27 mouse cellular contexts compared by ENCODE assay signal in the genomic region with DNA sequence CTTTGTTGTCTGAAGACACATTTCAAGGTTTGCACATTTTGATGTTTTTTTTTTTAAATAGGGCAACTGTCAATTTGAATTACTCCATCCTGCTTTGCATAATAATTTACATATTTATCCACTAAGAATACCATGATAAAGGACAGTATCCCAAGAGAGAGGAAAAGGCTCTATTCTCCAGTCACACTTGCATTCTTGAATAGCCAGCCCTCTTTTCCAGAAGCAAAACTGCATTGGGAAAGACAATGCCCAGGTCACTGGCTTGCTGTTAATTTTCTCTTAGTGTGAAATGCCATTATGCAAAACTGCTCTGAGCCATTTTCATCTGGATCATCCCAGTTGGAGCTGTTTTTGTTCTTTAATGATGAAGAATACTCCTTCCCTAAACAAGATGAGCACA.
DNase-seq lines count a peak whose midpoint lies in the region; ATAC-seq and TF ChIP-seq lines count a peak whose summit lies in the region.
"Had no signal": no experiment of that assay in that cellular context is flagged by ENCODE, and none has a peak within 500 bp of the region (broad histone marks: within the 10 kb centered on the region; RNA-seq: fewer than 3 reads in every experiment).

No protein-coding gene starts in this region.

- H3K4me3 ChIP-seq in hindbrain, embryonic 11.5 days (ENCODE audit: low read depth, low read length), result no peak overlapping the region
- no peak overlapping the region for H3K4me3 ChIP-seq in hindbrain, embryonic 10.5 days
- H3K4me3 ChIP-seq in midbrain, embryonic 13.5 days (replicated peaks), result no peak overlapping the region
- no peak overlapping the region for H3K4me3 ChIP-seq in midbrain, embryonic 16.5 days (ENCODE audit: low read depth, low read length)
- H3K4me3 ChIP-seq in CH12.LX (replicated peaks in 1 of 3; ENCODE audit: low read depth in 2 of 3, low read length in 2 of 3, poor library complexity in 1 of 3), result no peak overlapping the region
- no peak overlapping the region for H3K4me3 ChIP-seq in hindbrain, embryonic 14.5 days (replicated peaks; ENCODE audit: low read length)
- no peak overlapping the region for H3K4me3 ChIP-seq in kidney, embryonic 15.5 days (replicated peaks)
- H3K4me3 ChIP-seq: embryonic facial prominence, embryonic 10.5 days; embryonic facial prominence, embryonic 13.5 days; erythroblast, embryonic 14.5 days; forebrain, embryonic 12.5 days; forebrain, embryonic 15.5 days; heart, embryonic 12.5 days; heart, embryonic 15.5 days; hindbrain, embryonic 15.5 days had no signal

- in situ Hi-C loops in CH12.LX (cut with MboI; ENCODE audit: low pct_ligation_motif_present, low pct_unique_long_range_greater_than_20kb, low sequenced_read_pairs), result no loop called here

- no peak for TF ChIP-seq POLR2A in CH12.LX (IDR thresholded peaks at IDR 0.05; ENCODE audit: low read depth, low read length)

- TF ChIP-seq EP300 in CH12.LX (IDR thresholded peaks at IDR 0.05; ENCODE audit: low read length), result no peak

- no peak overlapping the region for H3K4me2 ChIP-seq in hindbrain, embryonic 11.5 days (replicated peaks; ENCODE audit: low read depth, low read length)
- H3K4me2 ChIP-seq in midbrain, embryonic 13.5 days (replicated peaks), result no peak overlapping the region
- H3K4me2 ChIP-seq in midbrain, embryonic 16.5 days (ENCODE audit: low read length), result no peak overlapping the region
- H3K4me2 ChIP-seq in CH12.LX (ENCODE audit: insufficient read depth, low read depth, poor library complexity, severe bottlenecking), result peak overlapping the region; percentile 9; the same call in 1 of the 2 replicates
- H3K4me2 ChIP-seq in hindbrain, embryonic 14.5 days (replicated peaks), result no peak overlapping the region
- H3K4me2 ChIP-seq in kidney, embryonic 15.5 days, result no peak overlapping the region
- H3K4me2 ChIP-seq: embryonic facial prominence, embryonic 13.5 days; forebrain, embryonic 12.5 days; forebrain, embryonic 15.5 days; heart, embryonic 12.5 days; heart, embryonic 15.5 days; hindbrain, embryonic 15.5 days had no signal

- H3K9ac ChIP-seq in hindbrain, embryonic 11.5 days (ENCODE audit: low read depth, low read length), result no peak overlapping the region
- H3K9ac ChIP-seq in midbrain, embryonic 13.5 days (replicated peaks), result no peak overlapping the region
- H3K9ac ChIP-seq in midbrain, embryonic 16.5 days (ENCODE audit: low read depth, low read length), result no peak overlapping the region
- no peak overlapping the region for H3K9ac ChIP-seq in CH12.LX (ENCODE audit: insufficient read depth, low read depth)
- no peak overlapping the region for H3K9ac ChIP-seq in hindbrain, embryonic 14.5 days
- H3K9ac ChIP-seq in kidney, embryonic 15.5 days, result no peak overlapping the region
- H3K9ac ChIP-seq: embryonic facial prominence, embryonic 13.5 days; forebrain, embryonic 12.5 days; forebrain, embryonic 15.5 days; heart, embryonic 12.5 days; heart, embryonic 15.5 days; hindbrain, embryonic 15.5 days had no signal

- dilution Hi-C loops in CH12.LX (cut with MboI; ENCODE audit: extremely low pct_ligation_motif_present, extremely low pct_unique_long_range_greater_than_20kb, low sequenced_read_pairs), result no loop called here

- H3K9me3 ChIP-seq in hindbrain, embryonic 11.5 days (ENCODE audit: control insufficient read depth, low read length), result no peaks in the 10 kb centered on the region
- H3K9me3 ChIP-seq in hindbrain, embryonic 10.5 days, result no peaks in the 10 kb centered on the region
- no peaks in the 10 kb centered on the region for H3K9me3 ChIP-seq in midbrain, embryonic 13.5 days
- H3K9me3 ChIP-seq in midbrain, embryonic 16.5 days (replicated peaks; ENCODE audit: control insufficient read depth, low read length, poor library complexity, severe bottlenecking), result no peaks in the 10 kb centered on the region
- H3K9me3 ChIP-seq in CH12.LX (replicated peaks; ENCODE audit: low read length), result no peaks in the 10 kb centered on the region
- H3K9me3 ChIP-seq in hindbrain, embryonic 14.5 days (ENCODE audit: control insufficient read depth, low read length), result no peaks in the 10 kb centered on the region
- no peaks in the 10 kb centered on the region for H3K9me3 ChIP-seq in kidney, embryonic 15.5 days (replicated peaks)
- H3K9me3 ChIP-seq: embryonic facial prominence, embryonic 10.5 days; embryonic facial prominence, embryonic 13.5 days; forebrain, embryonic 12.5 days; forebrain, embryonic 15.5 days; heart, embryonic 12.5 days; heart, embryonic 15.5 days; hindbrain, embryonic 15.5 days had no signal

- H3K79me2 ChIP-seq in CH12.LX (replicated peaks; ENCODE audit: control insufficient read depth, extremely low read depth, insufficient read depth, poor library complexity, severe bottlenecking), result no peaks in the 10 kb centered on the region

- TF ChIP-seq CTCF in CH12.LX (conservative IDR thresholded peaks at IDR 0.05 in 1 of 2, IDR thresholded peaks at IDR 0.05 in 1 of 2; ENCODE audit: low read depth in 2 of 2, low read length in 2 of 2), result no peak

- TF ChIP-seq RAD21 in CH12.LX (IDR thresholded peaks at IDR 0.05; ENCODE audit: low read depth, low read length), result no peak

- ATAC-seq in hindbrain, embryonic 11.5 days (ENCODE audit: low FRiP score), result no peak
- peak; percentile 55 for ATAC-seq in midbrain, embryonic 13.5 days
- no peak for ATAC-seq in midbrain, embryonic 16.5 days
- no peak for ATAC-seq in hindbrain, embryonic 14.5 days (ENCODE audit: low FRiP score)
- ATAC-seq in kidney, embryonic 15.5 days (replicated peaks; ENCODE audit: low FRiP score), result no peak
- ATAC-seq: forebrain, embryonic 15.5 days; inflammation-experienced regulatory T-cells, adult 6 months had no signal

- DNase-seq in hindbrain, embryonic 11.5 days (ENCODE audit: low spot score), result no peak
- DNase-seq in hindbrain, embryonic 10.5 days (ENCODE audit: low spot score), result no peak
- no peak for DNase-seq in CH12.LX (ENCODE audit: extremely low read depth)
- DNase-seq in hindbrain, embryonic 14.5 days (ENCODE audit: low spot score), result no peak
- DNase-seq: adrenal gland, postnatal 14 days; cerebellum, adult 11-12 months; cerebellum, adult 8-10 months; cerebellum, postnatal 10 days; cerebellum, postnatal 36 days; embryo, embryonic 11 days; gastrocnemius, postnatal 25 days; heart, adult 18-20 months; heart, postnatal 10 days; heart, postnatal 36 days had no signal

- H3K27me3 ChIP-seq in hindbrain, embryonic 11.5 days (ENCODE audit: control insufficient read depth, insufficient read depth, low read length), result no peaks in the 10 kb centered on the region
- H3K27me3 ChIP-seq in hindbrain, embryonic 10.5 days (ENCODE audit: insufficient read depth, poor library complexity, severe bottlenecking), result no peaks in the 10 kb centered on the region
- H3K27me3 ChIP-seq in midbrain, embryonic 13.5 days, result no peaks in the 10 kb centered on the region
- no peaks in the 10 kb centered on the region for H3K27me3 ChIP-seq in midbrain, embryonic 16.5 days (ENCODE audit: control insufficient read depth, insufficient read depth, low read depth, low read length)
- no peaks in the 10 kb centered on the region for H3K27me3 ChIP-seq in CH12.LX (replicated peaks)
- no peaks in the 10 kb centered on the region for H3K27me3 ChIP-seq in hindbrain, embryonic 14.5 days (ENCODE audit: control insufficient read depth, insufficient read depth, low read length)
- H3K27me3 ChIP-seq in kidney, embryonic 15.5 days, result no peaks in the 10 kb centered on the region
- H3K27me3 ChIP-seq: embryonic facial prominence, embryonic 13.5 days; forebrain, embryonic 12.5 days; forebrain, embryonic 15.5 days; heart, embryonic 12.5 days; heart, embryonic 15.5 days; hindbrain, embryonic 15.5 days had no signal

- H3K27ac ChIP-seq in hindbrain, embryonic 11.5 days (ENCODE audit: low read depth, low read length), result 0 out of 2 replicates have a peak overlapping the region, but pooled peaks have one; percentile 4
- no peak overlapping the region for H3K27ac ChIP-seq in hindbrain, embryonic 10.5 days
- H3K27ac ChIP-seq in midbrain, embryonic 13.5 days, result peak overlapping the region; percentile 68
- no peak overlapping the region for H3K27ac ChIP-seq in midbrain, embryonic 16.5 days (ENCODE audit: low read length)
- no peak overlapping the region for H3K27ac ChIP-seq in CH12.LX (ENCODE audit: insufficient read depth, low read depth)
- H3K27ac ChIP-seq in hindbrain, embryonic 14.5 days, result peak overlapping the region; percentile 47; the same call in 1 of the 2 replicates
- H3K27ac ChIP-seq in kidney, embryonic 15.5 days, result no peak overlapping the region
- H3K27ac ChIP-seq: embryonic facial prominence, embryonic 13.5 days; forebrain, embryonic 15.5 days; heart, embryonic 15.5 days; hindbrain, embryonic 15.5 days had no signal

- peaks cover 4% of the 10 kb centered on the region for H3K4me1 ChIP-seq in hindbrain, embryonic 11.5 days (replicated peaks; ENCODE audit: control insufficient read depth, insufficient read depth, low read length)
- H3K4me1 ChIP-seq in hindbrain, embryonic 10.5 days (replicated peaks), result peaks cover 22% of the 10 kb centered on the region
- H3K4me1 ChIP-seq in midbrain, embryonic 13.5 days (replicated peaks), result peaks cover 34% of the 10 kb centered on the region
- peaks cover 8% of the 10 kb centered on the region for H3K4me1 ChIP-seq in midbrain, embryonic 16.5 days (ENCODE audit: control insufficient read depth, insufficient read depth, low read length)
- no peaks in the 10 kb centered on the region for H3K4me1 ChIP-seq in CH12.LX (ENCODE audit: control insufficient read depth in 1 of 2, insufficient read depth in 2 of 2)
- H3K4me1 ChIP-seq in hindbrain, embryonic 14.5 days (replicated peaks; ENCODE audit: control insufficient read depth, insufficient read depth, low read length), result peaks cover 19% of the 10 kb centered on the region
- no peaks in the 10 kb centered on the region for H3K4me1 ChIP-seq in kidney, embryonic 15.5 days
- H3K4me1 ChIP-seq: heart, embryonic 12.5 days; heart, embryonic 15.5 days had no signal

- no peaks in the 10 kb centered on the region for H3K36me3 ChIP-seq in hindbrain, embryonic 11.5 days (ENCODE audit: control insufficient read depth, insufficient read depth, low read length)
- no peaks in the 10 kb centered on the region for H3K36me3 ChIP-seq in hindbrain, embryonic 10.5 days
- H3K36me3 ChIP-seq in midbrain, embryonic 13.5 days, result no peaks in the 10 kb centered on the region
- no peaks in the 10 kb centered on the region for H3K36me3 ChIP-seq in midbrain, embryonic 16.5 days (ENCODE audit: control insufficient read depth, insufficient read depth, low read length)
- no peaks in the 10 kb centered on the region for H3K36me3 ChIP-seq in CH12.LX (replicated peaks in 1 of 2; ENCODE audit: control insufficient read depth in 1 of 2, insufficient read depth in 1 of 2, low read length in 1 of 2)
- no peaks in the 10 kb centered on the region for H3K36me3 ChIP-seq in hindbrain, embryonic 14.5 days (replicated peaks; ENCODE audit: control insufficient read depth, insufficient read depth)
- H3K36me3 ChIP-seq in kidney, embryonic 15.5 days, result no peaks in the 10 kb centered on the region
- H3K36me3 ChIP-seq: embryonic facial prominence, embryonic 10.5 days; embryonic facial prominence, embryonic 13.5 days; forebrain, embryonic 12.5 days; forebrain, embryonic 15.5 days; G1E; heart, embryonic 12.5 days; heart, embryonic 15.5 days; hindbrain, embryonic 15.5 days had no signal

TF ChIP-seq in CH12.LX, 34 proteins besides CTCF, POLR2A, EP300 and RAD21 (continues in another document):
- TF ChIP-seq HCFC1 (IDR thresholded peaks at IDR 0.05; ENCODE audit: low read depth, low read length) (no peak), USF1 (IDR thresholded peaks at IDR 0.05; ENCODE audit: low read depth, low read length) (no peak), KAT2A (IDR thresholded peaks at IDR 0.05; ENCODE audit: insufficient replicate concordance, low read length) (no peak)

Comparison
In these comparisons a context has a peak if more than half of its experiments do, and no peak if none do; other contexts are left out.
1. H3K27ac ChIP-seq: peak in hindbrain, embryonic 11.5 days (single experiment), midbrain, embryonic 13.5 days (single experiment) and hindbrain, embryonic 14.5 days (single experiment); none in hindbrain, embryonic 10.5 days (single experiment), midbrain, embryonic 16.5 days (single experiment), CH12.LX (single experiment) and kidney, embryonic 15.5 days (single experiment).